Mouse (Mus musculus): ENCODE results near the gene Capn6. TPM values are rescaled to one million over a fixed set of nuclear protein-coding genes. Genes with fewer than 3 reads are reported as not detected.

The Capn6 gene
- total RNA-seq (2015; ENCODE audit: low replicate concordance) (not detected in 2 replicates), total RNA-seq (2017; ENCODE audit: low replicate concordance) (not detected in 2 replicates)

DNA sequence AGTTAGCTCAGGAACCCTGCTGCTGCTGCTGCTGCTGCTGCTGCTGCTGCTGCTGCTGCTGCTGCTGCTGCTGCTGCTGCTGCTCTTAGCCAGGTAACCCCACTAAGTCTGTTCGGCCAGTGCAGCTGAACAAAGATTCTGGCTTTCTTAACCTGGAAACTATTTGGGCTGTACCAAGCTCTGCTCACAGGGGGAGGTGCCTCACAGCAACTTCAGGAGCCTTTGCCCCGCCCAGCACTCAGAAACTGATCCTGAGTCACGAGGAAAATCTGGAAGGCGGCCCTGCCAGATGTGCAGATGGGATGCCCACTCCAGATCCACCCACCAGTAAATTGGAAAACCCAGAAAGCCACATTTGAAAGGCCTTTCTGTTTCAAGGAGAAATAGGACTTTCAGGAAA, at the start of gene Capn6:
Gene Capn6 (minus strand): TSS at position 203 of the 400 bp plus-strand sequence.
- ATAC-seq (replicated peaks; ENCODE audit: low FRiP score, poor library complexity, severe bottlenecking), result no peak

GRCm38 (mm10) chrX:143867129-143867664, 40.0 kb upstream of the Capn6 start:
- ATAC-seq (replicated peaks; ENCODE audit: low FRiP score, poor library complexity, severe bottlenecking), result no peak

DNA sequence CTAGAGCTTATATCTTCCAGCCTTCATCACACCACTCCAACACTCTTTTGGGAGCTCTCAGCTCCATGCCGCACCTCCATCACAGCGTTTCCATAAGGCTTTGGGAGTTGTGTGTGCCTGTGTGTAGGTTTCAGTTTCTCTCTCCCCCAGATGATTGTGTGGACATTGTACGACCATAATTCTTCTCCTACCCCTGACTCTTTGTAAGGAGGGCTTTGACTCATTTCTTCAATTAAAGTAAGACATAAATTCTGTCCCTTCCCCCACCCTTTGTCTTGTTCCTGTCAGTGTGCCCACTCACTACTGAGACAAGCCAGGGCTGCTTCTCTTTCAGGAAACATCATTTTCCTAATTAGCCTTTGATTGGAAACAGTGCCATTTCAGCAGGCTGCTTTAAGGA, 24.1 kb upstream of the Capn6 start:
- no peak for ATAC-seq (replicated peaks; ENCODE audit: low FRiP score, poor library complexity, severe bottlenecking)

DNA sequence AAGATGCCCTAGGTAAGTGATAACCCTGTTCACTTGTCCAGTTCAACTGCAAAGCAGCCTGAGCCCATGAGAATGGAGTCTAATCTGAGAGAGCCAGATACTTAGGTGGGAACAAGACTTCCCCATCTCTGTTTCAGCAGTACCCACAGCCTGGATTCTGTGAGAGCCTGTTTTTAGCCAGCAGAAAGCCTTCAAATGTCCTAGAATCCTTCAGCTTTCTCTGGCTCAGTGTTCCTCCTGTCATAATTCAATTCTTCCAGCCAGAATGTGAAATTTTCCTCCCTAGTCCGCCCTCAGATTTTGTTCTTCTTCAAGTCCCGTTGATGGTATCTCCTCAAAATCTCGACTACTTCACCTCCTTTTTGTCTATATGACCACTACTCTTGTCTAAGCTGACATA, 22.8 kb upstream of the Capn6 start:
- no peak for ATAC-seq (replicated peaks; ENCODE audit: low FRiP score, poor library complexity, severe bottlenecking)

GRCm38 (mm10) chrX:143846637-143847036, 19.4 kb upstream of the Capn6 start:
- no peak for ATAC-seq (replicated peaks; ENCODE audit: low FRiP score, poor library complexity, severe bottlenecking)

DNA sequence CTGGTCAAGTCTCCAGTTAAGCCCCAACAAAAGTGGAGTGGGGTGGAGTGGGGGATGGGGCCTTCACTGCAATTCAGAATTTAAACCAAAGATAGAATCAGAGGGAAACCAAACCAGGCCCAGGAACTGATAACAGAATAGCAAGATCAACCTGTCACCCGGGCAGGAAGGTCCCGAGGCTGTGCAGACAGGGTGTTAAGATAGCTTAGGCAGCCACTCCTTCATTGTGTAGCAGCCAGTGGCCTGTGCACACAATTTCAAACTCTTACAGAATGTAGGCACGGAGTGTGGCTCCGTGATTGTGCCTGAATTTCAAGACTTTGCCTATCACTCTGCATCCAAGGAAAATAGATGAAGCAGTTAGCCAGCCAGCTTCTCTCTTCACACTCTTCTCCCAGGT, 693 bp downstream of the Capn6 start:
- ATAC-seq (replicated peaks; ENCODE audit: low FRiP score, poor library complexity, severe bottlenecking), result no peak

DNA sequence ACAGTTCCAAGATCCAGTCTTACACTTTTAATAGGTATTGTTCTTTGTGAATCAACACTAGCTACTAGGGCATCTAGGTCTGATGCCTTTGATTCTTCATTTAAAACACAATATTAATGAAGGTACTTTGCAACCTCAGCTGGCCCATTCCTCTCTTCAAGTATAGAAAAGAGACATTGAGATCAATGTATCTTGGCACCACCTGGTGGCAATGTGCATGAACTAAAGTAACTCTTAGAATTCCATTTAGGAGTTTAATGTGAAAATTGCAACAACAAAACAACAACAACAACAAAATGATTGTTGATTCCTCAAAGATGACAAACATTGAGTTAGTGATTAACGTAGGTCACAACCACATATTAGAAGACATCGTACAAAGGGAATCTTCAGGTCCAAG, 8.3 kb downstream of the Capn6 start:
- ATAC-seq (replicated peaks; ENCODE audit: low FRiP score, poor library complexity, severe bottlenecking), result no peak

- ATAC-seq (replicated peaks; ENCODE audit: low FRiP score, poor library complexity, severe bottlenecking), result no peak
These were observed 11.3 kb downstream of the Capn6 start for GRCm38 (mm10) chrX:143815948-143816347.

DNA sequence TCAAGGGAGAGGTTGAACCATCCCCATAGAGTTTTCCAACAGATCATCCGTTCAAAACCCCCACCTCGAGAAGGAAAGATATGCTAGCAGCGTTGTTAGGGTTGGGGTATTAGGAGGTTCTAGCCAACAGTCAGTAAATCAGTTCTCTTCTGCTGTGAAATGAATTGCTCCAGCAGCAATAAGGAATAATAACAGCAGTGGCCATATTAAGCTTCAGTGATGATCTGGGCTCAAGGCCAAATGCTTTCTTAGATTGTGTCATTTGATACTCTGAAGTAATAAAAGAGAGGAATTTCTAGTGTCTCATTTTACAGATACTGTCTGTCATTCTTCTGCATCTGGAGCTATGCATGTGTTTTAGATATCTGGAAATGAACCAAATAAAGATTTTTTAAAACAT, 64.7 kb downstream of the Capn6 start:
- no peak for ATAC-seq (replicated peaks; ENCODE audit: low FRiP score, poor library complexity, severe bottlenecking)

Other genes starting within 250 kb of the Capn6 start
- gene Dcx, start 105.9 kb upstream of the Capn6 start, total RNA-seq (2015; ENCODE audit: low replicate concordance), result not detected in 2 replicates
- not detected in 2 replicates for gene Dcx, start 105.9 kb upstream of the Capn6 start, total RNA-seq (2017; ENCODE audit: low replicate concordance)

Measured in erythroid progenitor cell, adult 5-6 weeks (primary cell).